Mouse (Mus musculus) stomach, embryonic 14.5 days (tissue): ENCODE measurements at regions not wholly inside any gene's neighbourhood (a gene's known extent, or its start where the extent isn't known, plus 50 kb on each side); places are given as distances from the start of the nearest gene placed in this dataset.
"Not testable (repeated sequence)": the region's sequence is repeated elsewhere in the genome, so short reads cannot be mapped to it uniquely, and the experiment has no call there.

Experiments used
- ATAC-seq: fragments of 200-750 bp; cut with Nextera tagmentation; 2 replicates; pipeline ENCODE4 v1.8.0; 2017; ENCODE audit warnings: low read depth, moderate TSS enrichment; ENCODE audit not compliant: insufficient number of reproducible peaks, insufficient read depth, low FRiP score
- H3K27ac ChIP-seq: fragments of 300-500 bp; sonication (generic); 2 replicates; pipeline ENCODE4 v1.5.1; 2014; ENCODE audit warnings: mild to moderate bottlenecking, low read length, moderate library complexity, mixed read lengths
- H3K27me3 ChIP-seq: fragments of 300-500 bp; sonication (generic); 2 replicates; pipeline ENCODE4 v1.6.1; 2014; ENCODE audit warnings: low read length, control low read depth, mixed read lengths; ENCODE audit not compliant: control insufficient read depth, insufficient read depth
- H3K36me3 ChIP-seq: fragments of 300-500 bp; sonication (generic); 2 replicates; pipeline ENCODE4 v1.6.1; 2014; ENCODE audit warnings: mild to moderate bottlenecking, control low read depth, low read length, moderate library complexity, mixed read lengths; ENCODE audit not compliant: control insufficient read depth, insufficient read depth
- H3K4me1 ChIP-seq: fragments of 300-500 bp; sonication (generic); 2 replicates; pipeline ENCODE4 v1.6.1; 2014; ENCODE audit warnings: low read length, control low read depth, mixed read lengths; ENCODE audit not compliant: control insufficient read depth, insufficient read depth
- H3K4me2 ChIP-seq: fragments of 300-500 bp; sonication (generic); replicated peaks from 2 replicates; pipeline ENCODE4 v1.6.1; 2014; ENCODE audit warnings: low read depth, low read length, control low read depth
- H3K4me3 ChIP-seq: fragments of 300-500 bp; sonication (generic); 2 replicates; pipeline ENCODE4 v1.5.1; 2014; ENCODE audit warnings: low read depth, low read length, control low read depth
- H3K9ac ChIP-seq: fragments of 300-500 bp; sonication (generic); replicated peaks from 2 replicates; pipeline ENCODE4 v1.6.1; 2014; ENCODE audit warnings: low read depth, mild to moderate bottlenecking, control low read depth, low read length, moderate library complexity, mixed read lengths
- H3K9me3 ChIP-seq: fragments of 300-500 bp; sonication (generic); 2 replicates; pipeline ENCODE4 v1.6.1; 2016; ENCODE audit warnings: low read depth, low read length, control low read depth; ENCODE audit not compliant: control insufficient read depth
- WGBS: fragments of 180-500 bp; shearing (Covaris S2); extraction: QIAGEN DNeasy Blood & Tissue Kit; methylation state at CpG from one replicate; pipeline ENCODE4 v1.1.7; 2014; 5-methylcytosine and 5-hydroxymethylcytosine counted together

DNA sequence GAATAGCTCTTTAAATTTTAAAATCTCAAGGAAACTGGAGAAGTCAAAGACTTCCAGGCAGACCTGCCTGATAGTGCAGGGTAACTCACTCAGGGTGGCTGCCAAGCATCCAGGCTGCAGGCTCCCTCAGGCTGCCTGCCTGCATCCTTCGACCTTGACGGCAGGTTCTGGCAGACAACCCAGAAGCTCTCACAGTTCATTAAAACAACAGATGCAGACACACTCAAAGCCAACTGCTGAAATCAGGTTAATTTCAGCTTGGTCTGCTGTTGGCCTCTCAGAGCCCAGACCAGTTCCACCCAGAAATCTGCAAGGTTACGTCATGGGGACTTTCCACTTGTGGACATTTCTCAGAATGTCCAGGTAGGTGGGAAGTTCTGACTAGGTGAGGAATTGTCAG lies 109.3 kb upstream of the Frmd4a start:
- 60% methylated on average over 3 of the region's 3 CpGs for WGBS
- Histone ChIP-seq H3K4me1 (no peaks in the 10 kb centered on the region), H3K9ac (no peak overlapping the region), H3K27me3 (no peaks in the 10 kb centered on the region), H3K27ac (no peak overlapping the region), H3K4me2 (no peak overlapping the region), H3K9me3 (no peaks in the 10 kb centered on the region), H3K4me3 (no peak overlapping the region), H3K36me3 (no peaks in the 10 kb centered on the region)
- no peak for ATAC-seq

DNA sequence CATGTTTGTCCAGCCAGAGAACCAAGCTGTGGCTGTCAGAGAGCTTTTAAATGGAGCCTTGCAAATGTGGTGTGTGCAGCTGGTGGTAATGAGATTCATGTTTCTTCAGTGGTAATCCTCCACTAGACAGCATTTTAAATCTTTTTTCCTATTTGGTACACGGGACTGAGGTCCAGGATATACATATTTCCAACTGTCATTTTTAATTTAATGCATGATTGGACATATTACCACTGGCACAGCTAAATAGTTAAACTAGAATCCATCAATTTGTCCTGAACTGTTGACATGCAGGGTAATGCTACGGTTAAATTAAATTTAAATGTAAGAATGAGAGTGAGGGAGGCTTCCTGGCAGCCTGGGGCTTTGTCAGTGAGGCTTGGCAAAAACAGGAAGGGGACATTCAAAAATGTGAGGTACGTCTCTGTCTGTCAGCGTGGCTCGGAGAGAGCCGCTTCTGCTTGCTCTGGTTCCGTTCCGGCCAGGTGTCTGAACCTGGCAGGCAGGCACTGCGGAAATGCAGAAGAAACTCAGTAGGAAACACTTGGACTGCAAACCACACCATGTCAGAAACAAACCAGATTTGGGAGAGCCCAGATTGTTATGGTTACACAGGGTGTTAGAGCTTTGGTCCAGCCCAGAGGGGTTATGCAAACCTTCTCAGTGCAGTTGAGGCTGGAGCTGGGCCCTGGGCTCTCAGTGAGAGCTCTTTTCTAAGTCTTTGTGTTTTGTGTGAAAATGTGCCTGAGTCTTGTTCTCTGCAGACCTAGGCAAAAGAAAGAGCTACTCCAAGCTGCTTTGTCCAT lies 107.2 kb upstream of the Frmd4a start:
- Histone ChIP-seq H3K27ac (no peak overlapping the region), H3K4me3 (no peak overlapping the region), H3K9ac (no peak overlapping the region), H3K36me3 (no peaks in the 10 kb centered on the region), H3K27me3 (no peaks in the 10 kb centered on the region), H3K9me3 (no peaks in the 10 kb centered on the region), H3K4me2 (no peak overlapping the region), H3K4me1 (no peaks in the 10 kb centered on the region)
- ATAC-seq: no peak
- WGBS: 47% methylated on average over 9 of the region's 9 CpGs

DNA sequence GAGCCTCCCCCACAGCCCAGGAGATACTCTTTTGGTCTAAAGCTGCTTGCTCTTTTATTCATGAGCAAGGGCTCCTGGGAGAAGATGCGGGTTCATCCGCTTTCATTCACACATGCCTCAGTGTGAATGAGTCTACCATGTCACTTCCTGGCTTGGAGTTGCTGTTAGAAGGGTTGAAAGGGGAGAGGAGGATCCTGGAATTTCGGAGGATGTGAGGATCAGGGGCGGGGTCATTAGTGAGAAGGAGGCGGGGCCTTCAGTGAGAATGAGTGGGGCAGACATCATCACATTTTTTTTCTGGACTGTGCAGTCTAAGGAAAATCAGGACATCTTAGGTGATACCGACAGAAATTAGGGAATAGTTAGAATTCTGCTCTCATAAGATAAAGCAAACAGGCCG lies 102.4 kb upstream of the Frmd4a start:
- Histone ChIP-seq H3K4me2 (no peak overlapping the region), H3K9ac (no peak overlapping the region), H3K27me3 (no peaks in the 10 kb centered on the region), H3K4me1 (no peaks in the 10 kb centered on the region), H3K27ac (no peak overlapping the region), H3K9me3 (no peaks in the 10 kb centered on the region), H3K36me3 (no peaks in the 10 kb centered on the region), H3K4me3 (no peak overlapping the region)
- WGBS: 80% methylated on average over 7 of the region's 7 CpGs
- no peak for ATAC-seq

DNA sequence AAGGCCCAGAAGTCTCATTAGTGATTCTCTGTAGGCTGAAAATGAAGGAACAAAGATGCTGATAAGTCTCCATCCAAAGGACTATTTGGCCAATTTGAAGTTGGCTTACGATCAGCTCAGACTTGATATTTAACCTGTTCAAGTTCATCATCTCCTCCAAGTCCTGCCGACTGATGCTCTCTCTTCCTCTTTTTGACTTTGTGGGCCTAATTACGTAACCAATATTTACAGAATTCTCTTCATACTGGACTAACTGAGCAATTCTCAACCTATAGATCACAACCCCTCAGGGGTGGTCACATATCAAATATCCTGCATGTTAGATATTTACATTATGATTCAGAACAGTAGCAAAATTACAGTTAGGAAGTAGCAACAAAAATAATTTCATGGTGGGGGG lies 101.2 kb upstream of the Frmd4a start:
- no peak for ATAC-seq
- H3K36me3 ChIP-seq: no peaks in the 10 kb centered on the region
- 90% methylated on average over 3 of the region's 3 CpGs for WGBS
- no peaks in the 10 kb centered on the region for H3K9me3 ChIP-seq
- no peak overlapping the region for H3K27ac ChIP-seq
- H3K4me2 ChIP-seq: no peak overlapping the region
- H3K4me1 ChIP-seq: no peaks in the 10 kb centered on the region
- H3K9ac ChIP-seq: no peak overlapping the region
- no peaks in the 10 kb centered on the region for H3K27me3 ChIP-seq
- no peak overlapping the region for H3K4me3 ChIP-seq

DNA sequence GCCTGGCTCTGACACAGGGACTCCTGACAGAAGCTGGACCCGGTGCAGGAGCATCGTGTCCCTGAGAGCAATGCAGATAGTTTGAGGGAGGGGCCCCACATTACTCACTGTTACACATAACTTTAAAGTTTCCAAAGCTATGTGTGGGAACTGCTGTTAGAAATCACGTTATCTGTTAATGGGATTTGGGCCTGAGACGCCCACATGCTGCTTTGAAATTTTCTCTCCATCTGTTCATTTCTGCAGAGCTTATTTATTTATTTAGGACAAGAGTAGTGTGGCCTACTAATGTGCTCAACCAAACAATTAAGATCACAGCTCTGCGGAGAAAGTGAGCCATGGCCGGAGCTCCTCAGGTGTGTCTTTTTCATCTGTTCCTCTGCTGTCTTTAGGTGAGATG lies 99.4 kb upstream of the Frmd4a start:
- WGBS: 70% methylated on average over 6 of the region's 6 CpGs
- H3K4me3 ChIP-seq: no peak overlapping the region

DNA sequence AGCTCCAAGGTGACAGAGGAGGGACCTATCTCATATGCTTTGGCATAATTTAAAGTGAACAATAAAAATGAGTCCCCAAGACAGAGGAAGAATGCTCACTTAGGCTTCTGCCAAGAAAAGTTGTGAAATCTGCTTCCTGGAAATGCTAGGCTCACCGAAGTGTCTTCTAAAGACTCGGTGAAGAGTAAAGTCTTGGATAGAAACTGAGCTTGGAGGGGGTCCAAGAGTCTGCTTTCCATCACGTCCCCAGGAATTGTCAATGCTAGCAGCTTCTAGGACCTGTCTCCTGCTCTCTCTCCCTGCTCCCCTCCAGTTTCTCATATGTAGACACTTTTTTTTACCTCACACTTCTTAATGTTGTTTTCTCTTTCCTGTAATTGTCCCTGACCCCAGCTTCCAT lies 97.6 kb upstream of the Frmd4a start:
- Histone ChIP-seq H3K4me3 (no peak overlapping the region), H3K9ac (no peak overlapping the region), H3K27me3 (no peaks in the 10 kb centered on the region), H3K4me1 (no peaks in the 10 kb centered on the region), H3K36me3 (no peaks in the 10 kb centered on the region), H3K27ac (no peak overlapping the region), H3K9me3 (no peaks in the 10 kb centered on the region), H3K4me2 (no peak overlapping the region)
- WGBS: 47% methylated on average over 3 of the region's 3 CpGs
- ATAC-seq: no peak

More for the DNA sequence above, 99.4 kb upstream of the Frmd4a start:
- Histone ChIP-seq H3K4me2 (no peak overlapping the region), H3K36me3 (no peaks in the 10 kb centered on the region), H3K27ac (no peak overlapping the region), H3K9ac (no peak overlapping the region), H3K27me3 (no peaks in the 10 kb centered on the region), H3K9me3 (no peaks in the 10 kb centered on the region), H3K4me1 (no peaks in the 10 kb centered on the region)
- ATAC-seq: no peak

DNA sequence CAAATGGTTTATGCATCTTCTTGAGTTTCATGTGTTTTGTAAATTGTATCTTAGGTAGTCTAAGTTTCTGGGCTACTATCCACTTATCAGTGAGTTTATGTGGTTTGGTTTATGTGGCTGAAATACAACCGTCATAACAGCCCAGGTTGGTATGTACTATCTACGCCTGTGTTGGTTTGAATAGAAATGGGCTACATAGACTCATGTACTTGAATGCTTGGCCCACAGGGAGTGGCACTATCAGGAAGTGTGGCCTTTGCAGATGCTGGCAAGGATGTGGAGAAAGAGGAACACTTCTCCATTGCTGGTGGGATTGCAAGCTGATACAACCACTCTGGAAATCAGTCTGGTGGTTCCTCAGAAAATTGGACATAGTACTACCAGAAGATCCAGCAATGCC lies 96.4 kb upstream of the Frmd4a start:
- H3K4me1 ChIP-seq, H3K4me3 ChIP-seq, H3K27ac ChIP-seq, H3K27me3 ChIP-seq, H3K4me2 ChIP-seq, H3K36me3 ChIP-seq, ATAC-seq, H3K9ac ChIP-seq, H3K9me3 ChIP-seq: not testable (repeated sequence)
- WGBS: 82% methylated on average over 2 of the region's 2 CpGs

DNA sequence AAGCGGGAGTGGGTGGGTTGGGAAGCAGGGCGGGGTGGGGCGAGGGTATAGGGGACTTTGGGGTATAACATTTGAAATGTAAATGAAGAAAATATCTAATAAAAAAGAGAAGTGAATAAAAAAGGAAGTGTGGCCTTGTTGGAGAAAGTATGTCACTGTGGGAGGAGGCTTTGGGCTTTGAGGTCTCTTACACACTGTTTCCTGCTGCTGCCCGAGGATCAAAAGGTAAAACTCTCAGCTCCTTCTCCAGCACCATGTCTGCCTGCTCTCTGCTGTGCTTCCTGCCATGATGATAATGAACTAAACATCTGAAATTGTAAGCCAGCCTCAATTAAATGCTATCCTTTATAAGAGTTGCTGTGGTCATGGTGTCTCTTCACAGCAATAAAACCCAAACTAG lies 94.8 kb upstream of the Frmd4a start:
- no peaks in the 10 kb centered on the region for H3K36me3 ChIP-seq
- no peaks in the 10 kb centered on the region for H3K27me3 ChIP-seq
- no peak overlapping the region for H3K27ac ChIP-seq
- WGBS: 91% methylated on average over 4 of the region's 4 CpGs
- no peaks in the 10 kb centered on the region for H3K4me1 ChIP-seq
- H3K9me3 ChIP-seq: no peaks in the 10 kb centered on the region
- no peak for ATAC-seq
- H3K4me2 ChIP-seq: no peak overlapping the region
- H3K9ac ChIP-seq: no peak overlapping the region
- no peak overlapping the region for H3K4me3 ChIP-seq

DNA sequence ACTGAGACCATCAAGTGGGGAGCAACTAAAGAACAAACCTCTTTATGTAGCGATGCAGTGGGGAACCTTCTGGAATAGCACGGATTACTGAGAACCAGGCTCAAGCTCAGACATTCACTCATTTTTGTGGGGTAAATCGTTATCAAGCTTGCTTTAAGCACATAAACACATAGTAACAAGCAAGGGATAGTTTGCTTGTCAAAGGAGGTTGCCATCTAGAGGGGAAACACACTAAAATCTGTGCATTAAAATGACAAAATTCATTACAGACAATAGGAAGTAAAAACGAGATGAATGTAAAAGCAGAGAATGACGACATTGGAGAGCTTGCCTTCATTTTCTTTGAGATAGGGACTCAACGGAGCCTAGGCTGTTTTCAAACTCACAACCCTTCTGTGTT lies 92.8 kb upstream of the Frmd4a start:
- no peaks in the 10 kb centered on the region for H3K4me1 ChIP-seq
- H3K9ac ChIP-seq: no peak overlapping the region
- no peaks in the 10 kb centered on the region for H3K9me3 ChIP-seq
- no peaks in the 10 kb centered on the region for H3K36me3 ChIP-seq
- H3K27ac ChIP-seq: no peak overlapping the region
- no peak for ATAC-seq
- 82% methylated on average over 6 of the region's 6 CpGs for WGBS
- H3K4me3 ChIP-seq: no peak overlapping the region
- no peak overlapping the region for H3K4me2 ChIP-seq
- no peaks in the 10 kb centered on the region for H3K27me3 ChIP-seq
